Mouse (Mus musculus): Measurements from ENCODE around the gene Serpinb9d.
"Not testable (repeated sequence)": the region's sequence is repeated elsewhere in the genome, so short reads cannot be mapped to it uniquely, and the experiment has no call there.

Serpinb9d gene

DNA sequence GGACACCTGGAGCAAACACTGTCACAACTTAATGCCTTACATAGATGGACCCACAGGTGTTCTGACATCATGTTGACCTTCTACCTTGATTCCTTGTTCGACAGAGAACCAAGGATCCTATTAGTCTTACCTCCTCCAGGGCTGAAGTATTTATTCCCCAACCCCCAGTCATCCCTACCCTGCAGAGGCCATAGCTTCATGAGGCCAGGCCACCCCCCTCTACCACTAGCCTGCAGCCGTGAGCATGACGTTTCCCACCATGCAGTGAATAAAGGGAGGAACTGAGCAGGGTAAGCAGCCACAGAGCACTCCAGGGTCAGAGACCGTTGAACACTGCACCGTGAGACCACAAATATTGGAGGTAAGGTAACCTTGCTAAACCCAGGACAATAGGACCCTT, at the start of gene Serpinb9d:
TSS of gene Serpinb9d (plus strand) at position 301 of the 400 bp plus-strand sequence.
- no peak for DNase-seq

DNA sequence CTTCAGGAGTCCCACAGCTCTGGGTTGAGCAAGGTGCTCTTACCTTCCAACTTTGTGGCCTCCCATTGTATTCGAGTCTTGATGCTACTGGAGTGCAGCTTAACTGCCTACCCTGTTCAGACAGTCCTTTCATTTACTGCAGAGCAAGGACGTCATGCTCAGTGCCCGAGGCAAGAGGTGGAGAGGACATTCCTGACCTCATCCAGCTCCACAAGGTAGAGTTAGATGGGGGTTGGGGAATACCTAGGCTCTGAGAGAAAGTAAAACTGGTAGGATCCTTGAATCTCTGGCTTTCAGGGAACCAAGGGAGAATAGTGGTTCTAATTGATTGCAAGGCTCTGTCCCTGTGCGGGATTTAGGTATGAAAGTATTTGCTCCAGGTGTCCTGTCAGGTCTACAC, 33.1 kb upstream of the Serpinb9d start, which contains the start of gene Serpinb9c:
TSS of gene Serpinb9c (minus strand) at position 101 of the 400 bp plus-strand sequence.
- DNase-seq = no peak

DNA sequence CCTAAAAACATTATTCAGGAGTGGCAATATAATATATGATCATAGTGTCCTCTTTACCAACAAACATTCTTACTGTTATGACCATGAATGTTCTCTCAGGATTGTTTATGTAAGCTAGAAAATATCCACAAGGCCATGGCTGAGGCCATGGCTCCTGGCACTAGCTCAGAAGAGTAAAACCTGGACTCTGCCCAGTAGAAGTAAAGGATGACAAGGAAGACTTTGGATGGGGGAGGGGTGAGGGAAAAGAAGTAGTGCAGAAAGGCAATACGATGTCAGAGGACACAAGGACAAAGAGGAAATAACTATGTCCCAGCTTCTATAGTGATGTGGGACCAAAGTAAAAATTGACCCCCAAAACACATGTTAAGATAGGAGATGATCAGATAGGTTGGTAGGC, 2.3 kb upstream of the Serpinb9d start:
- DNase-seq = not testable (repeated sequence)

- DNase-seq = no peak
Observed at GRCm38 (mm10) chr13:33199740-33200139, 7.0 kb downstream of the Serpinb9d start.

- not testable (repeated sequence) for DNase-seq
Observed at GRCm38 (mm10) chr13:33249312-33249711, 56.6 kb downstream of the Serpinb9d start, which contains the start of gene Serpinb9e. TSS of gene Serpinb9e (plus strand) at chr13:33249612.
